Mouse (Mus musculus): ENCODE results near the gene Itga9. TPM values are rescaled to one million over a fixed set of nuclear protein-coding genes. Genes with fewer than 3 reads are reported as not detected.

Gene Itga9
- polyA plus RNA-seq, 1 experiment from 2014 or later = 12.6 TPM

GRCm38 (mm10) chr9:118718511-118718910 lies 112.0 kb downstream of the Itga9 start:
- H3K9ac ChIP-seq (ENCODE audit: low read length) = no peak overlapping the region
- H3K4me3 ChIP-seq (ENCODE audit: low read depth, low read length) = no peak overlapping the region
- no peak for ATAC-seq (replicated peaks; ENCODE audit: low FRiP score, low TSS enrichment, low read depth)
- no peaks in the 10 kb centered on the region for H3K36me3 ChIP-seq (ENCODE audit: control insufficient read depth, insufficient read depth, low read length)
- DNase-seq (ENCODE audit: low spot score) = no peak
- WGBS = 74% methylated on average over 2 of the region's 2 CpGs
- H3K4me1 ChIP-seq (replicated peaks; ENCODE audit: control insufficient read depth, insufficient read depth, low read length) = peaks cover 13% of the 10 kb centered on the region
- H3K9me3 ChIP-seq (ENCODE audit: control insufficient read depth, low read length) = peaks cover 3% of the 10 kb centered on the region; the same call in 1 of the 2 replicates
- H3K4me2 ChIP-seq (ENCODE audit: low read length) = no peak overlapping the region
- no peak overlapping the region for H3K27ac ChIP-seq (ENCODE audit: low read depth)
- H3K27me3 ChIP-seq (replicated peaks; ENCODE audit: control insufficient read depth, insufficient read depth, low read length) = no peaks in the 10 kb centered on the region

DNA sequence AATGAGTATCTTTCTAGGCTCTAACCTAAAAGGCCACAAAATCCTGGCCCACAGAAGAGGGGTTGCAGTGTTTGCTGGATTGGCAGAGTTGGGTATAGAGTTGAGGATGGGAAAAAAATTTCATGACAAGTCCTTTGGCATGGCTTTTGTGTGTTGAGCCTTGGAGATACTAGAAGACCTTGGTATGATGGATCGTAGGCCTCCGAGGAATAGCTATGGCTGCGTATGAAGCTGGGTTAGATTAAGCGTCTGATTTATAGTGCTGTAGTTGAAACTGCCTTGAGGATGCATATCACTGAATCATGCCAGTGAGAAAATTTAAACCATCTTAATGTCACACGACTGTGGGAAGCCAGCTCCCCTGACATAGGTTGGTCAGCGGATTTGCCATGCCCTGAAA lies 114.6 kb downstream of the Itga9 start:
- Histone ChIP-seq H3K9ac (ENCODE audit: low read length) (no peak overlapping the region), H3K9me3 (ENCODE audit: control insufficient read depth, low read length) (peaks cover 3% of the 10 kb centered on the region; the same call in 1 of the 2 replicates), H3K4me2 (ENCODE audit: low read length) (no peak overlapping the region), H3K36me3 (ENCODE audit: control insufficient read depth, insufficient read depth, low read length) (no peaks in the 10 kb centered on the region), H3K4me1 (replicated peaks; ENCODE audit: control insufficient read depth, insufficient read depth, low read length) (peaks cover 9% of the 10 kb centered on the region; the same call in 1 of the 2 replicates), H3K27ac (ENCODE audit: low read depth) (no peak overlapping the region), H3K27me3 (replicated peaks; ENCODE audit: control insufficient read depth, insufficient read depth, low read length) (no peaks in the 10 kb centered on the region), H3K4me3 (ENCODE audit: low read depth, low read length) (no peak overlapping the region)
- 93% methylated on average over 6 of the region's 6 CpGs for WGBS
- no peak for DNase-seq (ENCODE audit: low spot score)
- no peak for ATAC-seq (replicated peaks; ENCODE audit: low FRiP score, low TSS enrichment, low read depth)

GRCm38 (mm10) chr9:118722789-118723325 lies 116.4 kb downstream of the Itga9 start:
- H3K9ac ChIP-seq (ENCODE audit: low read length) = no peak overlapping the region
- 93% methylated on average over 2 of the region's 2 CpGs for WGBS
- ATAC-seq (replicated peaks; ENCODE audit: low FRiP score, low TSS enrichment, low read depth) (no peak), DNase-seq (ENCODE audit: low spot score) (no peak)
- H3K9me3 ChIP-seq (ENCODE audit: control insufficient read depth, low read length) = no peaks in the 10 kb centered on the region
- H3K27ac ChIP-seq (ENCODE audit: low read depth) = no peak overlapping the region
- no peaks in the 10 kb centered on the region for H3K27me3 ChIP-seq (replicated peaks; ENCODE audit: control insufficient read depth, insufficient read depth, low read length)
- H3K4me1 ChIP-seq (replicated peaks; ENCODE audit: control insufficient read depth, insufficient read depth, low read length) = peaks cover 5% of the 10 kb centered on the region; the same call in 1 of the 2 replicates
- H3K4me2 ChIP-seq (ENCODE audit: low read length) = no peak overlapping the region
- no peaks in the 10 kb centered on the region for H3K36me3 ChIP-seq (ENCODE audit: control insufficient read depth, insufficient read depth, low read length)
- no peak overlapping the region for H3K4me3 ChIP-seq (ENCODE audit: low read depth, low read length)

DNA sequence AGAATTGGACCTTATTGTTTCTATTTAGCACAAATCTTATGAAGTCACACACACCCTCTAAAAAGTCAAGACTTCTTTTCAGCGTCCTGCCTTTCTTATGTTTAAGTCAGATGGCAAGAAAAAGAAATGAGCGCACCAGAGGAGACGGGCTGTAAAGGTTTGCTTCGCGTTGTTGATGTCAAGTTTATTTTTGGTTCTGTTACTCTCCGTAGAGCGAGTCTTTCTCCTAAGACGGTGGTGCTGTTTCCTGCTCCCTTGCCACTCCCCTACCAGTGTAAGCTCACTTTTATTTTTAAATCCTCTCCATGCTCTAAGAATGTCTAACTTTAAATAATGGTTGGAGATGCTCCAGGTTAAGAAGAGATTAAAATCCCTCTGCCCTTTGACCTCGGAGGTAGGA lies 118.6 kb downstream of the Itga9 start:
- Histone ChIP-seq H3K9ac (ENCODE audit: low read length) (no peak overlapping the region), H3K4me1 (replicated peaks; ENCODE audit: control insufficient read depth, insufficient read depth, low read length) (0 out of 2 replicates have a peak, but pooled peaks cover 3% of the 10 kb centered on the region), H3K27me3 (replicated peaks; ENCODE audit: control insufficient read depth, insufficient read depth, low read length) (no peaks in the 10 kb centered on the region), H3K4me2 (ENCODE audit: low read length) (no peak overlapping the region), H3K27ac (ENCODE audit: low read depth) (no peak overlapping the region), H3K9me3 (ENCODE audit: control insufficient read depth, low read length) (no peaks in the 10 kb centered on the region), H3K4me3 (ENCODE audit: low read depth, low read length) (no peak overlapping the region), H3K36me3 (ENCODE audit: control insufficient read depth, insufficient read depth, low read length) (no peaks in the 10 kb centered on the region)
- ATAC-seq (replicated peaks; ENCODE audit: low FRiP score, low TSS enrichment, low read depth) (no peak), DNase-seq (ENCODE audit: low spot score) (no peak)
- WGBS = 69% methylated on average over 9 of the region's 9 CpGs

DNA sequence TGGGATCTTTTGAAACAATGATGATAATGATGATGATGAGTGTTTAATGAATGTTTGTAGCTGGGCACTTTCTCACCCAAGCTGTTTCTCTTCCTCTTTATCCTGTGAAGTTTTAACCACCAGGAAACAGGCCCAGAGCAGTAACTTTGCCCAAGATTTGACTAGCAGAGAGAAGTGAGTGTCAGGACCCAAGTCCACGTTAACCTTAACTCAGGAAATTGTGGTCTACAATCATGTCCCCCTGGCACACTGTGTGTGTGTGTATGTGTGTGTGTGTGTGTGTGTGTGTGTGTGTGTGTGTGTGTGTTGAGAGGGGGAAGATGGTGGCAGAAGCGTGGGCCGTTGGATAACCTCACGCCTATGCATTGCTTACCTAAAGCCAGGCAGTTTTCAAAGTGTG lies 120.1 kb downstream of the Itga9 start:
- no peak overlapping the region for H3K27ac ChIP-seq (ENCODE audit: low read depth)
- ATAC-seq (replicated peaks; ENCODE audit: low FRiP score, low TSS enrichment, low read depth) (no peak), DNase-seq (ENCODE audit: low spot score) (no peak)
- 91% methylated on average over 4 of the region's 4 CpGs for WGBS
- no peak overlapping the region for H3K9ac ChIP-seq (ENCODE audit: low read length)
- no peaks in the 10 kb centered on the region for H3K27me3 ChIP-seq (replicated peaks; ENCODE audit: control insufficient read depth, insufficient read depth, low read length)
- H3K4me2 ChIP-seq (ENCODE audit: low read length) = no peak overlapping the region
- H3K36me3 ChIP-seq (ENCODE audit: control insufficient read depth, insufficient read depth, low read length) = no peaks in the 10 kb centered on the region
- H3K4me1 ChIP-seq (replicated peaks; ENCODE audit: control insufficient read depth, insufficient read depth, low read length) = peaks cover 18% of the 10 kb centered on the region
- no peak overlapping the region for H3K4me3 ChIP-seq (ENCODE audit: low read depth, low read length)
- no peaks in the 10 kb centered on the region for H3K9me3 ChIP-seq (ENCODE audit: control insufficient read depth, low read length)

- Histone ChIP-seq H3K27me3 (replicated peaks; ENCODE audit: control insufficient read depth, insufficient read depth, low read length) (no peaks in the 10 kb centered on the region), H3K4me3 (ENCODE audit: low read depth, low read length) (no peak overlapping the region), H3K9ac (ENCODE audit: low read length) (no peak overlapping the region), H3K4me1 (replicated peaks; ENCODE audit: control insufficient read depth, insufficient read depth, low read length) (peaks cover 25% of the 10 kb centered on the region), H3K9me3 (ENCODE audit: control insufficient read depth, low read length) (no peaks in the 10 kb centered on the region), H3K36me3 (ENCODE audit: control insufficient read depth, insufficient read depth, low read length) (no peaks in the 10 kb centered on the region), H3K27ac (ENCODE audit: low read depth) (no peak overlapping the region), H3K4me2 (ENCODE audit: low read length) (no peak overlapping the region)
- WGBS = 84% methylated on average over 6 of the region's 6 CpGs
- ATAC-seq (replicated peaks; ENCODE audit: low FRiP score, low TSS enrichment, low read depth) (no peak), DNase-seq (ENCODE audit: low spot score) (no peak)
Observed at GRCm38 (mm10) chr9:118728296-118728695, 121.8 kb downstream of the Itga9 start.

GRCm38 (mm10) chr9:118728987-118729386 lies 122.5 kb downstream of the Itga9 start:
- Histone ChIP-seq H3K27ac (ENCODE audit: low read depth) (no peak overlapping the region), H3K4me2 (ENCODE audit: low read length) (no peak overlapping the region), H3K4me3 (ENCODE audit: low read depth, low read length) (no peak overlapping the region), H3K4me1 (replicated peaks; ENCODE audit: control insufficient read depth, insufficient read depth, low read length) (peaks cover 27% of the 10 kb centered on the region), H3K27me3 (replicated peaks; ENCODE audit: control insufficient read depth, insufficient read depth, low read length) (no peaks in the 10 kb centered on the region), H3K9ac (ENCODE audit: low read length) (no peak overlapping the region), H3K36me3 (ENCODE audit: control insufficient read depth, insufficient read depth, low read length) (no peaks in the 10 kb centered on the region), H3K9me3 (ENCODE audit: control insufficient read depth, low read length) (no peaks in the 10 kb centered on the region)
- DNase-seq (ENCODE audit: low spot score) (no peak), ATAC-seq (replicated peaks; ENCODE audit: low FRiP score, low TSS enrichment, low read depth) (no peak)
- WGBS = 78% methylated on average over 5 of the region's 5 CpGs

DNA sequence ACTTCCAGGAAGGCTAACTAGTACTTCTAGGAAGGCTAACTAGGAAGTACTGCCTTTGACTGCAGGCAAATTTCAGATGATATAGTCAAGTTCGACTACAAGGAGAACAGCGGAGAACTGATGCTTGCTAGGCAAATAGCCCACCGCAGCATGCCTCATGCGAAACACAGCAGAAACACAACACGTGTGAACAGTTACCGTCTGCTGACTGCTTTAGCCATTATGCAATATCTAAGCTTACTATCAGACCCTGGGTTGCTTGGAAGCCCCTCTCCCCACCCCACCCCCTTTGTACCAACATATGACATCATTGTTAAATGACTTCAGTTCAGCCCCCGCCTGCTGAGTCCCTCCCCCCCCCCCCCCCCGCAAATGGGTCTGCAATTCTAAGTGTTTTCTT lies 123.7 kb downstream of the Itga9 start:
- Histone ChIP-seq H3K9me3 (ENCODE audit: control insufficient read depth, low read length) (no peaks in the 10 kb centered on the region), H3K36me3 (ENCODE audit: control insufficient read depth, insufficient read depth, low read length) (no peaks in the 10 kb centered on the region), H3K27me3 (replicated peaks; ENCODE audit: control insufficient read depth, insufficient read depth, low read length) (no peaks in the 10 kb centered on the region), H3K4me1 (replicated peaks; ENCODE audit: control insufficient read depth, insufficient read depth, low read length) (peaks cover 27% of the 10 kb centered on the region), H3K4me2 (ENCODE audit: low read length) (no peak overlapping the region), H3K9ac (ENCODE audit: low read length) (no peak overlapping the region), H3K27ac (ENCODE audit: low read depth) (0 out of 2 replicates have a peak overlapping the region, but pooled peaks have one; percentile 91), H3K4me3 (ENCODE audit: low read depth, low read length) (no peak overlapping the region)
- ATAC-seq (replicated peaks; ENCODE audit: low FRiP score, low TSS enrichment, low read depth) (no peak), DNase-seq (ENCODE audit: low spot score) (no peak)
- WGBS = 76% methylated on average over 8 of the region's 8 CpGs

DNA sequence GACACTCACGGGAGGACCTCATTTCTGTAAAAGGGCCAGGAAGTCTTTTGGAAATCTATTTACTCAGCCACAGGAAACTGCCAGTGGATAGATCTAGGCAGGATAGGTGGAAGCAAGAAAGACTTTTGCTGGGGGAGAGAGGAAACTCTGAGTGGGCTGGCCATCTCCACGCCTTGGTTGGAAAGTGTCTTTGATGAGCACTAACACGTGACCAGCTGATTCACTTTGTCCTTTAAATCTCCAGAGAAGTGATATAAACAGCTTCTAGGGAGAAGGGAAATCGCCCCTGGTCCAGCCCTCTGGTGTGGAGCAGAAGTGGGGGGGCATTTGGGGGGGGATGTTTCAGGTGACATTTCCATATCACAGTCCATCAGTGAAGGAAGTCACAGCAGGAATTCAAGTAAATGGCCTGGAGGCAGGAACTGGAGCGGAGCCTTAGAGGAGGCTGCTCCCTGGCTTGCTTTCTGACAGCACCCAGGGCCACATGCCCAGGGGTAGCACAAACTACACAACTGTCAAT lies 124.4 kb downstream of the Itga9 start:
- no peaks in the 10 kb centered on the region for H3K9me3 ChIP-seq (ENCODE audit: control insufficient read depth, low read length)
- 44% methylated on average over 5 of the region's 5 CpGs for WGBS
- H3K4me2 ChIP-seq (ENCODE audit: low read length) = no peak overlapping the region
- peak overlapping the region; percentile 91 for H3K27ac ChIP-seq (ENCODE audit: low read depth)
- no peak overlapping the region for H3K9ac ChIP-seq (ENCODE audit: low read length)
- H3K4me1 ChIP-seq (replicated peaks; ENCODE audit: control insufficient read depth, insufficient read depth, low read length) = peaks cover 27% of the 10 kb centered on the region
- no peak overlapping the region for H3K4me3 ChIP-seq (ENCODE audit: low read depth, low read length)
- no peak for ATAC-seq (replicated peaks; ENCODE audit: low FRiP score, low TSS enrichment, low read depth)
- DNase-seq (ENCODE audit: low spot score) = no peak
- no peaks in the 10 kb centered on the region for H3K27me3 ChIP-seq (replicated peaks; ENCODE audit: control insufficient read depth, insufficient read depth, low read length)
- no peaks in the 10 kb centered on the region for H3K36me3 ChIP-seq (ENCODE audit: control insufficient read depth, insufficient read depth, low read length)
